Mouse (Mus musculus) left cerebral cortex, adult 18-20 months (tissue): ENCODE results near the gene Rbfox1. TPM values are rescaled to one million over a fixed set of nuclear protein-coding genes. Genes with fewer than 3 reads are reported as not detected.

Experiments used
- DNase-seq, 2 experiments: peaks; one replicate each; pipeline ENCODE4 v3.0.0; 2021 to 2022; ENCODE audit warnings: low spot score in 2 of 2, mixed read lengths in 1 of 2
- total RNA-seq, 2 experiments: library from RNA; stranded (reverse); gene quantifications; 2 replicates each; pipeline ENCODE4 v1.2.3; 2021

Rbfox1 gene
- total RNA-seq, 2 experiments from 2014 or later = 309 to 311 TPM

DNA sequence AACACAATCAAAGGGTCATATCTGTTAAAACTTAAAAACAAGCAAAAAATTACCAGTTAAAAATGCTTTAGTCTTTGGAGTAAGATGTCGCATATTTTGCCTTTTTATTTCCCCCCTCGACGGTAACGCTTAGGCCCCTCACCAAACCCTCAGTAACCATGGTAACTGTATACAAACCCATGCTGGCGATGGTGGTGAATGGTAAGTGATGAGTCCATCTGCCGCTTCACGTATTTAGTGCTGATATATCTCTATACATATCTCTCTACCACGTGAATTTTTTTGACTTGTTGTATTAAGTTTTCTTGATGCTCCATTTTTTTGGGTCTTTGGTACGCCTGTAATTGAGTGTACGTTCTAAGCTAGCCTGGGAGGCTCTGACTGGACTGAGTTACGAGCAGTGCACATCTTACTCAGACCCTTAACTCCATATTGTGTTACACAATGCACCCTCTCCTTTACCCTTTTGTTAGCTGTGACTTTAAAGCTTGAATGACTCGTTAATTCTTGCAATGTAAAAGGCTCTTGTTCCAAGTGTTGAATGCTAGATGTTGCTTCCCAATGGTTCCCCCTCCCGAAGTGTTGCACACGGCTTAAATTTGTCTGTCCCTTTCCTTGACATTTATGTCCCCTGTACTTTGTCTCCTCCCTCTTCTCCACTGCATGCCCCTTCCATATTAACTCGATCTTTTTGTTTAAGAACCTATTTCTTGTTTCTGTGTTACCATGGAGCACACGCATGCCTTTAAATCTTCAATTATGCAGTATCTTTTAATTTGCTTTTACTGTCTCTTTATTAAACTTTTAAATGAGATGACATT, 1408.0 kb downstream of the Rbfox1 start:
- no peak for DNase-seq

DNA sequence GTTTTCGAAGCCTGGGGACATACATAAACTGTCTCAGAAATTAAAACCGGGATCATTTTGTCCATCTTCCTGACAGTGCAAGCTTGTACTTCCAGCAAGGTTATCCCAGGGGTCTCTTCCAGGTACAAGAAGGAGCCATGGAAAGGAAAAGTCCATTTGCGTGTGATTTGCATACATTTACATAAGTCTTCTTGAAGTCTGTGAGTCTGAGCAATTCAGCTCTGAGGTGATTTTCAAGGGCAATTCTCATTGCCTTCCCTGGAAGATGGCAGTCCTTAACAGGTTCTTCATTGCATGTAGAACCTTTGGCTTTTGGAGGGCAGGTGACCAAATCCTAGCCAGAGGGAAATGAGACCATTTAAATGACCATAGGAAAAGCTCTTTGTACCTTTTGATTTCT, 1417.3 kb downstream of the Rbfox1 start:
- DNase-seq = no peak

DNA sequence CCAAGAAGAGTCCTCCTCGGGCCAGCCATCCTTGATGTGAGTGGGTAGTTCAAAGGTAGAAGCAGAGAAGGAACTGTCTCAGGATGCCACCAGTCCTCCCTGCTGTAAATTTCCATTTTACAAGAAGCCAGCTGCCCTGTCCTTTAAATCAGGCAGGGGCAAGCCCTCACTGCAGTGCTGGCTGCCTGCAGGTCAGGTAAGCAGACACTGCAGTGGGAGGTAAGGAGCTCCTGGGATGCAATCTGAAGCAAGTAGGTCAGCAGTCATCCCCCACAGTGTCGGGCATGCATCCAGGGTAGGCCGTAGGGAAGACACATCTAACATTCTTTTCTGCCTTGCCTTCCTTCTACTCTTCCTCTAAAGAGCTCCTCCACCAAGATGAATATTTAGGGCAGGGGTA, 1444.0 kb downstream of the Rbfox1 start:
- DNase-seq = no peak

DNA sequence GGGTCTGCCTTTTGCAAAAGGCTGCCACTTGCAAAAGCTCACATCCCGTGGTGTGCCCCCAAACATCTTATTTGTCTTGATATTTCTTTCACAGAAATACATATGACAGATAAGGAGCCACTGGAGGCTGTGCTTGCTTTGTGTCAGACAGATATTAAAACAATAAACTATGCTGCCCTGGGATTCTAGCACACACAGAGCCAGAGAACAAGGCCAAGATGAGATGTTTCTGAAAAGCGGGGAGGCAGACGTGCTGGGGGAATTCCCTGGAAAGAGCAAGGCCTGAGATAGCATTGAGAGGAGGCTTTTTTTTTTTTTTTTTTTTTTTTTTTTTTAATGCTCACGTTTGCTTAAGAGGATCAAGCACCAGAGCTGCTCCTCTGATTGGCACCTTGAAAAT, 1456.0 kb downstream of the Rbfox1 start:
- no peak for DNase-seq

DNA sequence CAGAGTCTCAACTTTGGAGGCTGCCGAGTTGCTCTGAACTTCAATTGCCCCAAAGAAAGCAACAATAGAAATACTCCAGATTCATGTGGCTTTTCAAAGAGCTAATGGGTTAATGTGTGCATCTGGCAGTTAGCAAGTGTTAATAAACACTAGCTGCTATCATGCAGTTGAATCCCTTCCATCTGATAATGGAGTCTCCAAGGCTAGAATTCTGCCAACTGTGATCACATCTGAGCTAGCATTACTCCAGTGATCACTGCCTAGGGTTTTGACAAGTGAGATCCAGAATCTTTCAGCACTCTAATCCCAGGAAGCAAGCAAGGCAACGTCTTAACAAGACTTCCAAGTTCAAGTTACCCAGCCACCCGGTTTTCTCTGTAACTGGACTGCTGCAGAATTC, 1460.1 kb downstream of the Rbfox1 start:
- DNase-seq = no peak

DNA sequence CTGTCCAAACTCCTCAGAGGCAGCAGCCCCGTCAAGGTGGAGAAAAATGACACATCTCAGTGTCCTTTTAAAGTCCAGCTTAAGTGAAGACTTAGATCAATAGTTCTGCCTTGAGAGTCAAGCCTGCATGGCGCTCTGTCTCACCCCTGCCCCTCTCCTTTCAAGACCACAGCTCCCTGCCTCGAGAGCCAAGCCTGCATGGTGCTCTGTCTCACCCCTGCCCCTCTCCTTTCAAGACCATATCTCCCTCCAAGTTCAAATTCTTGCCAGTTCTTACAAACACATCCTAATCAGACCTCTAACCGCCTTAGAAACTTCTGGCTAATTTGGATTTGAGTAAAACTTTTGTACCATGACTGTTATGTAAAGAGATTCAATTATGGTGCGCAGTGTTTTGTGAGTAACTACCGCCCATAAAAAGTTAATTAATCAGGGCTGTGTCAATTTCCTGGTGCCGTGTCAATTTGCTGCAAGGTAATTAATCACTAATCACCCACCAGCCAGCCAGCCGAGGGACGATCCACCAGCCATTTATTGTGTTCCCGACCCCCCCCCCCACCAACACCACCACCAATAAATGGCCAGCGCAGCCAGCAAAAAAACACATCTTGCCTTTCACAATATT, 1461.0 kb downstream of the Rbfox1 start:
- no peak for DNase-seq

DNA sequence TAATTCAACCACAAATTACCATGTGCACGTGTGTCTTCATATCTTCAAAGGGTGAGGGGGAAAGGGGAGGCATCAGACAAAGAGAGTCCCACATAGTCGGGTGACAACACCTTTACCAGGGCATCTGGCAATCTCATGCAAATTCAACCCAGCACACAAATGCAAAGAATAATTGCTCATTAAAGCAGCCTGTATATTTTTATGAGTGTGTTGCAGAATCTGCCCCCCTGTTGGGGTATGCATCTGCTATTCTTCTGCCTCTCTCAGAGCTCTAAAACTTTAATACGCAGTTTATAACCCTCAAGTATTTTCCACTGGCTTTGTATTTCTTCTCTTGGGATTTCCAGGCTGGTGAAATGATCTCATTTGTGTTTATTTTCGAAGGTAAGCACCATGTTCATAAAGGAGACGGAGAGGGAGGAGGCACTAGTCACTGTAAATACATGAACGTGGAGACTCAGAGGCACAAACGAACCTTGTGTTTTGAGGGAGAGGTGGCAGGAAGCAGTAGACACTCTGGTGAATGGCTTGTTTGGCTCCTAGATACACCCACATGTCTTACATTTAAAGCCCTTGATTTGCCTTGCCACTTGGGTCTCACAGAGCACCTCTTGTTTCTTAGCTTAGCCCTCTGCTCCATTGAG, 1462.5 kb downstream of the Rbfox1 start:
- DNase-seq = no peak

DNA sequence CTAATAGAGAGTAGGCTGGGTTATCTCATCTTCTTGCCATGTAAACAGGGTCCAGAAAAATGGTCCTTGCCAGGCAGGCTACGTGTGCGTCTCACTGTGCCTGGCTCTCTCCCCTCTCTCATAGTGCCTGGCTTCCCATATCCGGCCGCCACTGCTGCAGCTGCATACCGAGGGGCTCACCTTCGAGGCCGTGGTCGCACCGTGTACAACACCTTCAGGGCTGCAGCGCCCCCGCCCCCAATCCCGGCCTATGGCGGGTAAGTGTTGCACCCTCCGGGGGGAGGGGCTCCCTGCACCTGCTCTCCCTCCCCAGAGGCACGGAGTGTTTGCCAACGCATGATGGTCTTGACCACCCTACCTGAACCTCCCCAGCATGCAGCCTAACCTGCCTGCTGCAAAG, 1467.7 kb downstream of the Rbfox1 start:
- no peak for DNase-seq

DNA sequence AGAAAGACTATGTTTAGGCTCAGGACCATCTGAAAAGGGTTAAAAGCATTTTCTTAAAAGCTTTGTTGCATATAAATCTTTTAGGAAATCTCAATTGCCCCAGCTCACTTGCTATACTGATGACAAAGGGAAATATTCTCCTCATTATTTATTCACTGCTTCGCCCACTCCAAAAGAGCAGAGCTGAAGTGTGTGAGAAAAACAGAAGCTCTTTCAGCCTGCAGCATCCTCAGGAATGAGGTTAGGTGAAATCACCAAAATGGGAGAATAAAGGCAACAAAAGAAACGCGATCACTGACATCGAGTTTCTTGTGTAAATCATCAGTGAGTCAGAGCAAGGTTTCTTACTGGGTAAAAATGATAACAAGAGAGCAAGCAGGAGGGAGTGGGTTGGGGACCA, 1469.0 kb downstream of the Rbfox1 start:
- no peak for DNase-seq

DNA sequence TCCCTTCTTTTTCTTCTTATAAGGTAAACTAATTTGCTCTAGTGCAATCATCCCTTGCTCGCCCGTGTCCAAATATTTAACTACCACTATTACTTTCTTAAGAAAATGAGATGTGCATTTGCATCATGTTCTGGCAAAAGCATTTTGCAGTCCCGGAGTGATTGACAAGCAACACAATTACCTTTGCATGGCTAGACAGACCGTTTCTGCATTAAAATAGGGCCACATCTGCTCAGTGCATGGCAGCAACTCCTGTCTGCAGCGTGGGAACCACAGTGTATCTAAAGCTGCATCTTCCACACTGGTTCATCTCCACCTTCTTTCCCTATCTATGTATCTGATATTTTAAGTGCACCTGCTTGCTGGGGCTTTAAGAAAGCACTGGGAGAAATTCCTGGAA, 1473.9 kb downstream of the Rbfox1 start:
- no peak for DNase-seq

DNA sequence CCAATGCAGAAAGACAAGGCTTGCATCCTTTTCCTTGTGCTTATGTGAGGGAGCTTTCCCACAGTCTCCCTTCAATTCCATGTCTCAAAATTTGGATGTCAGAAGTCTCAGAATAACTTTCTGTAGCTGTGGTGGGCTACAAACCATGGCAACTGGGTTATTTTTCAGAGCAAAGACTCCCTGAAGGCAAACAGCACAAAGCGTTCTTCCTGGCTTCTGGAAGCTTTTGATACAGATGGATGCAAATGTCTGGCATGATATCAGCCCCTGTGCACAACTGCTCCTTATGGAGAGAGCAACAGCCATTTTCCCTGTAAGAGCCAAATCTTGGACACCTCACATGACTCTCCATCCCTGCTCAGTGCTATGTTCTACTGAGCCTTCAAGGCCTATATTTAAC, 1475.6 kb downstream of the Rbfox1 start:
- DNase-seq = no peak

DNA sequence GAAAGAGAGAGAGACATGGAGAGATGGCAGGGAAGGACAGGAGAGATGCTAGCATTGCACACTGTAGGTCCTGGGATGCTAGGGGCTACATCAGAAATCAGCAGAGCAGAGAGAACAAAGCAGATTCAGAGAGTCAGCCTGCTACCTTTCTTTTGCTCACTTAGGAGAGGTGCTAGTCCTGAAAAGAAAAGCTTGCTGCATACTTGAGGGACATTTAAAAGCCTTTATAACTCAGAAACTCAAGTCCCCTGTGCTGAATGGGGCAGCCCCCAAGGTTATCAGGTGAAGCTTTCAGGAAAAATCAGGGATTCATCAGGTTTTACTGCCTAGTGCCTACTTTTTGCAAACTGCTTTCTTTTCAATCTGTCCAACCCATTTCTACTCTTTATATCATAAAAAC, 1480.7 kb downstream of the Rbfox1 start:
- DNase-seq = no peak

DNA sequence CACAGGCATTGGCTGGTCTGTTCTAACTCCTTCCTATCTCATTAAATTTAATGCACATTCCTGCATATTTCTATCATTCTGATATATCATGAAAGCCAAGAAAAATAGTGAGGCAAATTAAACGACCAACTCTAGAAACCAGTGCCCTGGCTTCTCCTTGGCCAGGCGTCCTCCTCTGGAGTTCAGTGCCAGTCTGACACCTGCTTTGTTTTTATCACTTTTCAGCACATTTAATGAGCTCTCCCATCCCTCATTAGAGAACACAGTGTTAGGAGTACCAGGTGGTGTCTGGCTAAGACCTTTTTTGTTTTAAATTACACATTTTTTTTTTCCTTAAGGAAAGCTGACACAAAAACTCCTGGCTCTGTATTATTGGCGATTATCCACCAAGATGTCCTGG, 1489.0 kb downstream of the Rbfox1 start:
- DNase-seq = no peak

DNA sequence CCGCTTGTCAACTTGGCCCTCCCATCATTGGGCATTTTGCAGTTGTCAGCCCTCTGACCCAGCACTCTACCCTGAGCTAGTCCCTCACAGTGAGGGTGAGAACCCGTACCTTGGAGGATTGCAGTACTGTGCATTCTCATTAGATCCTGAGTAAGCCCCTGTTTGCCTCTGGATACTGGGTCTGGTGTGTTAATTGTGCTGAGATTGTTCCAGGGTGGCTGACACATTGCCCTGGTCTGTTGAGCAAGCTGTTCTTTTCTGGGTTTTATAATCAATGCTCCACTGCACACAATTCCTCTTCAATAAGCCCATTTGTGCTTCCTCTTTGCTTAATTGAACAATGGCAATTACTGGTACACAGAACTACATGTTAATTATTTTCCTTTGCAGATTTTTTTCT, 1489.5 kb downstream of the Rbfox1 start:
- DNase-seq = no peak

DNA sequence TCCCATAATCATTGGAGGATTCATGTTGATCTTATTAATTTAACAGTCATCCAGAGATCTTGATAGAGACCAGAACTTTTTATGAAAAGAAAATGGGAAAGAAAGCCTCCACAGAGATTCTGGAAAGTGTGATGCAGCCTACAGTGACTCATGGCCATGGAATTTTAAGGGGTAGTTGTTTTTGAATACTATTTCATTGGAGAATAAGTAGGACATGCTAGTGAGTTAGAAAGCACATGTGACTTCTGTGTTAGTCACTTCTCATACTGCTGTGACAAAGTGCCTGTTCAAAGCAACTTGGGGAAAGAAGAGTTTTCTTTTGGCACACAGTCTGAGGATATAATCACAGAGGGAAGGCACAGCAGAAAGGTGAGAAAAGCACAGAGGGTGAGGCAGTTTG, 1510.9 kb downstream of the Rbfox1 start:
- no peak for DNase-seq

DNA sequence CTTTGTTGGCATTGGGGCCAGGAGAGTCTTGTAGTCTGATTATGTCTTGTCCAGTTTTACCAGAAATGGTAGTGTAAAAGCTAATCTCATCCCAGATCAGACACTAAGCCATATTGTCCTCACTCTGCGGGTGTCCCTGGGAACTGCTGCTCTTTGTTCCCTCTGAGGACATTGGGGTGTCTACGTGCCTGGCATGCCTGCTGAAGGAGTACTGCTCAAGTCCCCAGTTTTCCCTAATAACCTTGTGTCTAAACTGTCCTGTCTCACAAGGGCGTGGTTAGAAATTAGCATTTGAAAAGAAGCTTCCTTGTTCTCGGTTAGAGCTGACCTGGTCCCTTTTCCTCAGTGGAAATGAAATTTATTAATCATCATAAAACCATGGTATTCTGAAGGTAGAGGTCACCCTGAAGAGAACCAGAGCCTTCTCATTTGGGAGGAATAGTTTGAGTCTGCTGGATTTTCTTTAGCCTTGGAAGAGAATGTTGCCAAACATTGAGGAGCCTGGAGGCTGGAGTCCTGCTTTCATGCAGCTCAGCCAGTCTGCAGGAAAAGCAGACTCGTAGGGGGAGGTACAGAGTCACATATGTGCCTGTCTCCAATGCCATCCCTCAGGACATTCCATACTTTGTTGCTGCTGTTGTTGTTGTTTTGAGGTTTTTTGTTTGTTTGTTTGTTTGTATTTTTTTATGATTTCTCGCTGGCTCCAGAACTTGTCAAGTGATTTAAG, 1519.8 kb downstream of the Rbfox1 start:
- DNase-seq = no peak

DNA sequence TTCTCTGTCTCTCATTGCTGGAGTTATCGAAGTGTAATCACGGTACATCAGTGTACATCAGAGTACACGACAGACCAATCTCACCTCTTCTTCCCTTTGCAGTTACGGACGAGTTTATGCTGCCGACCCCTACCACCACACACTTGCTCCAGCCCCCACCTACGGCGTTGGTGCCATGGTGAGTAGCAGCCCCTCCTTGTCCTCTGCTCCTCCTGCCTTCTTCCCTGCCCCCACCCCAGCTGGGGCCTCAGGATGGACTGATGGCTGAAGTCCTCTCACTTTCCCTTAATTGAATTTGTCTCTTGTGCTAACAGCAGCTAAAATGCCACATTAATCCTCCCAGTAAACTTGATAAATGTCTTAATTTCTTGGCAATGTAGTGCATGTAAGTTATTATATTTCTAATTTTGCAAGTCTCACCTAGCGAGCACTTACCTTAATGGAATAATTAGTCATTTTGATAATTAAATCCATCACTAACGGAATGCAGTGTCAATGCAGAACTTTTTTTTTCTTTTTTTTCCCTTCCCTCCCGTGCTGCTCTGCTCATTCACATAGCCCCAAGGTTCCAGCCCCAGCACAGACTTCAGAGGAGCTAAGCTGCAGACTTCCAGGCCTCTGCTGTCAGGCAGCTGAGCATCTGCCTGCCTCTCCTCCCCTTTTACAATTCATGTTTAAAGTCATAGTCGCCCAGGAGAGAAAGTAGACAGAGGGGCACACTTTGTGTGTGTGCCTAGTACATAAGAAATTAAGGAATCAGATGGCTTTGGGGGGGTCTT, 1522.9 kb downstream of the Rbfox1 start:
- no peak for DNase-seq

DNA sequence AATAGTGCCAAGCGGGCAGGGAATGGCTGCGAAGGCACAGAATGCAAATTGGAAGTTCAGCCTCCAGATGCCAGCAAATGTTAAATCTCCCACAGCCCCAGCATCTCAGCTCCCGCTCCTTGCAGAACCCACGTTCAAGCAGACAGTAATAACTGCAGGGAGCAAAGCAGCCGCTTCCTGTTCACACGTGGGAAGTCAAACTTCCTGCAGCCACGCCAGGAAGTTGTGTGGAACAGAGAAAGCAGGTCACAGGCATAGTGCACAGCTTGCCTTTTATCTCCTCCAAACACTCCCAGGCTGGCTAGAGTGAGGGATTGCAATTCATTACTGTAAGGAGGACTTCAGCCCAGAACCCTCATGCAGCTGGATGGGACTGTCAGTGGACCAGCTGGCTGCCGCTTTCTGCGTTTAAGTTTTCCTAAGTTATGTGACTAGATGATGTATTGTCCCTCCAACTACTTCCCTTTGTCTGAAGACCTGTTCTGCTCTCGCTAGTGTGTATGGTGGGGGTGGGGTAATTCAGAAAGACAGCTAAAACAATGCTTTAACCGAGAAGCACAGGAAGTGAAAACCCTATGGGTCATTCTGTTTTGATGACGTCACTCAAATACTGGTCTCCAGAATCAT, 1534.6 kb downstream of the Rbfox1 start:
- peak; percentile 39 to 67 for DNase-seq

DNA sequence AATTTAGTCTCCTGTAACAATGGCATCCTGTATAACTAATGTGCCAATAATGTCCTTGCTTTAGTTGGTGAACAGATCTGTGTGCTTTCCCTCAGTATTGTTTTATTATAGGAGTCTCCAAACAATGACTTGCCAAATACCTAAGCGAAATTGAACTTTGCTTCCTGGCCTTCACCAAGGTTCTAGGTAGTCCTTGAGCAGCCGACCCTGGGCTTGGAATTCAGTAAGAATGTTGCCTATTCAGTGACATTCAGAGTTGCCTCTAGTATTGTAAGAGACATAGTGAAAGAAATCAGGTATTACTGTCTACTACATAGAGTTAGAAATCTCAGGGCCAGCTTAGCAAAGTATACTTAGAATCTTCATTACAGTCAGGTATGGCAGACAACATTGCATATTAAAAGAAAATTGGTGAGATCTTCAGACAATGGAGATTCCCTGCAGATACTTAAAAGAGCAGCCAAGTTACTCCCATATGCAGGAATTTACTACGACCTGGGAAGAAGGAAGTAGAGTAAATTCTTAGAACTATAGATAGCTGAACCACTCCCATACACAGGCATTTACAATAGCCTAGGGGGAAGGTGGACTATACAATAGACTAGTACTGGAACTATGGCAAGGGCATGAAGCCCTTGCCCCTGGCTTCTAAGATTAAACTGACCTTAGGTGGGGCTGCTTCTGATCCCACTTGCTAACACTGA, 1540.4 kb downstream of the Rbfox1 start:
- DNase-seq = no peak

DNA sequence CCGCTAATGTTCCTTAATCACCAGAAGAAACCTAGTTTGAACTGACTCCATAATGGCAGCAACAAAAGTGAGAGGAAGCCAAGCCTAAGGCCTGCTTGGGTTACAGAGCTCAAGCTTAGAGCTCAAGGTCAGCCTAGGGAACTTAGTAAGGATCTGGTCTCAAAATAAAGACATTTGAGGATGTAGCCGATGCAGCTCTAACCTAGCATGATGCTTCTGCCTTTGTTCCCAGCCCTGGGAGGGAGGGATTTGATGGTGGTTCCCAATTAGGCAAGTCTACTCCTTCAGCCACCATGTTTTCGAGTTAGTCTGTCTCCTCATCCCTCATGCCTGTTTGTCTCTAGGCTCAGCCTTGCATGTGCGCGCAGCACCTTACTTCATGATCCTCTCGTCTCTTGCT, 1548.1 kb downstream of the Rbfox1 start:
- DNase-seq = no peak
